In the genomic region with DNA sequence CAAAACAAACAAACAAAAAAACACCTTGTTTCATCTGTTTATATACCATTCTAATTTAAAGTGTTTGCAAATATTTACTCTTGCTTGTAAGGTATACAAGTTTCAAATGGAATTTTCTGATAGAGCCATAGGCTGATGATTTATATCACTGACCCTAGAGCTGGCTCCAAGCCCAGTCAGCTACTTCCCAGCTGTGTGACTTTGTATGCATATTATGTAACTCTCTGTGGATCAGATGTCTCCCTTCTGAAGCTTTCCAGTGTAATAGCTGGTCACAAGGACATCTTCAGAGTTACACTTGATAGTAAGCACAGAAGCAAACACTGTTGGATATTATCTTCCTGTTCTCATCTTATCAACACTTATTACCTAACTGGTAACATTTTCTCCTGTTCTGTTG, we compare ENCODE assay signal across 13 mouse cellular contexts.
DNase-seq lines count a peak whose midpoint lies in the region; ATAC-seq and TF ChIP-seq lines count a peak whose summit lies in the region.
"Had no signal": no experiment of that assay in that cellular context is flagged by ENCODE, and none has a peak within 500 bp of the region (broad histone marks: within the 10 kb centered on the region; RNA-seq: fewer than 3 reads in every experiment).

No protein-coding gene starts in this region.

- no peaks in the 10 kb centered on the region for H3K27me3 ChIP-seq in lung, postnatal 0 days (replicated peaks; ENCODE audit: insufficient read depth, low read length)
- no peaks in the 10 kb centered on the region for H3K27me3 ChIP-seq in forebrain, embryonic 16.5 days (replicated peaks; ENCODE audit: control insufficient read depth, insufficient read depth, low read length)
- H3K27me3 ChIP-seq: heart, embryonic 13.5 days; neural tube, embryonic 13.5 days had no signal

- DNase-seq in gastrocnemius, postnatal 10 days: peak; percentile 9
- DNase-seq in gastrocnemius, postnatal 36 days: no peak
- peak; percentile 25 for DNase-seq in 416B (ENCODE audit: low read depth)
- DNase-seq in lung, postnatal 0 days (ENCODE audit: low spot score): peak; percentile 61
- DNase-seq in testis, postnatal 10 days (ENCODE audit: low spot score): no peak
- DNase-seq in retina, embryonic 14.5 days (ENCODE audit: low spot score): no peak
- DNase-seq: cerebellum, postnatal 36 days; layer of hippocampus, adult 9-11 months had no signal

- no peak overlapping the region for H3K4me3 ChIP-seq in lung, postnatal 0 days (ENCODE audit: low read depth, low read length)
- no peak overlapping the region for H3K4me3 ChIP-seq in forebrain, embryonic 16.5 days (replicated peaks; ENCODE audit: low read length)
- H3K4me3 ChIP-seq: heart, embryonic 13.5 days; neural tube, embryonic 13.5 days had no signal

- no peak for TF ChIP-seq CTCF in lung, postnatal 0 days (IDR thresholded peaks at IDR 0.05)

- peak; percentile 39 for ATAC-seq in granulocyte monocyte progenitor cell, adult 5-6 weeks (replicated peaks; ENCODE audit: poor library complexity, severe bottlenecking)
- ATAC-seq in lung, postnatal 0 days: peak; percentile 63
- no peak for ATAC-seq in forebrain, embryonic 16.5 days

- intact Hi-C loops in gastrocnemius, postnatal 36 days (cut with DNase I): no loop called here

- H3K9ac ChIP-seq in lung, postnatal 0 days (replicated peaks; ENCODE audit: low read depth): no peak overlapping the region
- H3K9ac ChIP-seq in forebrain, embryonic 16.5 days (replicated peaks; ENCODE audit: low read depth, low read length): no peak overlapping the region
- H3K9ac ChIP-seq: heart, embryonic 13.5 days; neural tube, embryonic 13.5 days had no signal

- H3K4me2 ChIP-seq in lung, postnatal 0 days (replicated peaks; ENCODE audit: low read depth, low read length): no peak overlapping the region
- no peak overlapping the region for H3K4me2 ChIP-seq in forebrain, embryonic 16.5 days (ENCODE audit: low read length)
- H3K4me2 ChIP-seq: heart, embryonic 13.5 days; neural tube, embryonic 13.5 days had no signal

- H3K27ac ChIP-seq in lung, postnatal 0 days (ENCODE audit: low read length): no peak overlapping the region
- H3K27ac ChIP-seq in forebrain, embryonic 16.5 days (ENCODE audit: low read length): no peak overlapping the region
- H3K27ac ChIP-seq: heart, embryonic 13.5 days; macrophage; neural tube, embryonic 13.5 days had no signal

- no peak for TF ChIP-seq EP300 in lung, postnatal 0 days (IDR thresholded peaks at IDR 0.05)

- no peaks in the 10 kb centered on the region for H3K9me3 ChIP-seq in lung, postnatal 0 days (ENCODE audit: low read length)
- H3K9me3 ChIP-seq in forebrain, embryonic 16.5 days (ENCODE audit: control insufficient read depth, low read length): no peaks in the 10 kb centered on the region
- H3K9me3 ChIP-seq: heart, embryonic 13.5 days; neural tube, embryonic 13.5 days had no signal

- no peaks in the 10 kb centered on the region for H3K36me3 ChIP-seq in lung, postnatal 0 days (ENCODE audit: insufficient read depth, low read length)
- no peaks in the 10 kb centered on the region for H3K36me3 ChIP-seq in forebrain, embryonic 16.5 days (ENCODE audit: control insufficient read depth, insufficient read depth)
- H3K36me3 ChIP-seq: heart, embryonic 13.5 days; neural tube, embryonic 13.5 days had no signal

- no peaks in the 10 kb centered on the region; the same call in 1 of the 2 replicates for H3K4me1 ChIP-seq in lung, postnatal 0 days (ENCODE audit: insufficient read depth, low read depth, low read length)
- H3K4me1 ChIP-seq in forebrain, embryonic 16.5 days (replicated peaks; ENCODE audit: control insufficient read depth, insufficient read depth, low read length): no peaks in the 10 kb centered on the region
- H3K4me1 ChIP-seq: heart, embryonic 13.5 days had no signal

Comparison
In these comparisons a context has a peak if more than half of its experiments do, and no peak if none do; other contexts are left out.
1. DNase-seq: peak in gastrocnemius, postnatal 10 days (single experiment), 416B (single experiment) and lung, postnatal 0 days (single experiment); none in gastrocnemius, postnatal 36 days (0 of 2), testis, postnatal 10 days (single experiment) and retina, embryonic 14.5 days (single experiment).